Mouse (Mus musculus): ENCODE measurements at regions not wholly inside any gene's neighbourhood (a gene's known extent, or its start where the extent isn't known, plus 50 kb on each side); places are given as distances from the start of the nearest gene placed in this dataset.

DNA sequence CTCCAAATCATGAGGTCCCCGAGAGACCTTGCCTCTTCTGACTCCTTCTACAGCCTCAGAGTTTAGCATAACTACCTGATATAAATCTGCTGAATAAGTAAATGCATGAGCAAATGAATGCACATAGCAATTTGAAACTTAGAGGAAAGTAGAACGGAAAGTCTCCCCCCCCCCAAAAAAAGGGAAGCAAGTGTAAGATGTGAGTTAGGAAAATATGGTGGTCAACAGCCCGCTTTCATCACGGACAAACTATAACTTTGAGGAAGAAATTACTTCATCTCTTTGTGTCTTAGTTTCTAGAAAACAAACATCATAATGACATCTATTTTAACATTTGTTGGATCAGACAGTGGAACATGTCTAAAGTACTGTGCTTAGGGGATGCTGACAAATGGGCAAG, 77.4 kb upstream of the Etaa1 start:
- DNase-seq (ENCODE audit: low spot score in 2 of 2) = no peak

GRCm38 (mm10) chr11:18022065-18022464, 68.4 kb upstream of the Etaa1 start:
- DNase-seq (ENCODE audit: low spot score in 2 of 2) = no peak

DNA sequence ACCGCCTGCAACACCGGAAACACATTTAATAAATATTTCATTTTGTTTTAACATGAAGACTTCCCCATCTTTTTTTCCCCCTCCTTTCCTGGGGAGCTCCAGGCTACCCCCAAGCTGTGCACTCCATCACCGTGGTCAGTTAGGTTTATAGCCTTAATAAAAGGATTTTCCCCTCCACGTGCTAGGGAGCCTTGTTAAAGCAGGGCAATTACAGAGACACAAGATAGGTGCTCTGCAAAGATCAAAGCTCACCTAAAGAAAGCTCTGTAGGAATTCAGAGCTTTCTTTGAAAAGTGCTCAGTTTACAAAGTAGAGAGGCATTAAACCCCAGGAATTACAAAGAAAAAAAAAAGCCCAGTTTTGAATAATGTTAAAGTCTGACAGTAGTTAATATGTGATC, 61.6 kb upstream of the Etaa1 start:
- no peak for DNase-seq (ENCODE audit: low spot score in 2 of 2)

DNA sequence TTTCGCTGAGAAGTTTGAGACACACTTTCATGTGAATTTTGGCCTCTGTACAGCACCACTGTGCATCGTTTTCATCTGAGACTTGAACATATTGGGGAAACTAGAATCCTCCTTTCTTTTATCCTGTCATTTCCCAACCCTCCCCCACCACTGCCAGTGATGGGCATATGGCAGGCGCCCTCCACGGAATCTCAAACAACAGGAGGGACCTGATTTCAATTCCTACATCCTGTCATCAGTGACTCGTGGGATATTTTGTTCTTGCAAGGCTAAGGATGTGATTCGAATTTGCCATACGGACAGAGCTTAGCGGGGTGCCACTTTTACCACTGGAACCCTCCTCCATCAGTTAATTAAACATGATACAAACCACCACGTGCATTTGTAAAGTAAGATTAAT, 60.9 kb upstream of the Etaa1 start:
- DNase-seq (ENCODE audit: low spot score in 2 of 2) = no peak

DNA sequence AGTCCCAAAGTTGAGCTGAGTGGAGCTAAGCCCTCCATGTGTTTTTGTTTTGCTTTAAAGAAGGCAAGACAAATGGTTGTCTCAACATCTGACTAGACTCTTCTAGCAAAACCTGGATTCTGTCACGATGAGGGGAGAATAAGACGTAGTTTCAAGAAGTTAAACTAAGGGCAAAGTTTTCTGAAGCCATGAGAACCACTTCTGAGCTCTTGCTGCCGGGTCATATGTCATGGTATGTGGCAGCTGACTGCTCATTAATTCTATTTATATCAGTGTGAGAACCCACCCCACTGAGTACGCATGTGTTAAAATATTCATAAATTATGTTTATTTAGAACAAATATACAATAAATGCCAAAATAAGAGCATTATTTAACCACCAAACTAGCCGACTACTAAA, 58.4 kb upstream of the Etaa1 start:
- DNase-seq (ENCODE audit: low spot score in 2 of 2) = no peak

GRCm38 (mm10) chr11:18011101-18011733, 57.5 kb upstream of the Etaa1 start:
- peak; percentile 30 to 59 for DNase-seq (ENCODE audit: low spot score in 2 of 2)

DNA sequence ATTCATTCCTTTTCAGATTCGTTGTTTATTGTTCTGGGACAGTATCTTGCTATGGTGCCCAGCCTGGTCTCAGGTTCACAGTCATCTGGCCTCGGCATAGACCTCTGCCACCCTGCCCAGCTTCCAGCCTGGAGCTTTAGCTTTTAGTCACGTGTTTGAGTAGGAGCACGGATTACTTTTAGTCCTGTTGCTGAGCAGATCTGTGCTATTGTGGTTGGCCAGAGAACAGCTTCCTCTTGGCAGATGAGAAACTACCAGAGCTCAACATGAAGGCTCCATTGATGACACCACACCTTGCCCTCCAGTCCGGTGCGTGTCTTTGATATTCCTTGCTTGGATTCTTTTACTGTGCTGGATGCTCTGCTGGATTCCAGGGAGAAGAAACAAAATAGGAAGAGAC, 54.5 kb upstream of the Etaa1 start:
- no peak for DNase-seq (ENCODE audit: low spot score in 2 of 2)

Data from urinary bladder, postnatal 4 days (tissue).